Mouse (Mus musculus) E14TG2a.4 (cell line): Measurements from ENCODE around the gene Ftsj3.

Source experiments
- H3K27me3 ChIP-seq: 2 replicates; pipeline ENCODE4 v1.6.1; 2014; ENCODE audit warnings: low read length, control low read depth; ENCODE audit not compliant: insufficient read depth
- H3K36me3 ChIP-seq: 2 replicates; pipeline ENCODE4 v1.6.1; 2014; ENCODE audit warnings: low read length, control low read depth; ENCODE audit not compliant: insufficient read depth
- H3K4me1 ChIP-seq: replicated peaks from 2 replicates; pipeline ENCODE4 v1.6.1; 2014; ENCODE audit warnings: low read depth, low read length, control low read depth
- H3K4me3 ChIP-seq: replicated peaks from 2 replicates; pipeline ENCODE4 v1.5.1; 2014; ENCODE audit warnings: mild to moderate bottlenecking, low read length
- H3K9me3 ChIP-seq: 2 replicates; pipeline ENCODE4 v1.6.1; 2014; ENCODE audit warnings: low read length, control low read depth
- CTCF ChIP-seq: conservative IDR thresholded peaks from 2 replicates; pipeline ENCODE4 v1.5.1; 2014; ENCODE audit warnings: low read length
- NANOG ChIP-seq: IDR thresholded peaks from 2 replicates; pipeline ENCODE4 v1.6.1; 2014; ENCODE audit warnings: borderline replicate concordance, low read length, mixed read lengths
- POU5F1 ChIP-seq: IDR thresholded peaks from 2 replicates; pipeline ENCODE4 v1.6.1; 2014; ENCODE audit warnings: low read length, borderline replicate concordance

The Ftsj3 gene

GRCm38 (mm10) chr11:106284126-106284525 is 28.2 kb upstream of the Ftsj3 start:
- H3K9me3 ChIP-seq: no peaks in the 10 kb centered on the region
- TF ChIP-seq CTCF (no peak), POU5F1 (no peak), NANOG (no peak)
- H3K27me3 ChIP-seq: peaks cover 56% of the 10 kb centered on the region
- no peak overlapping the region for H3K4me3 ChIP-seq
- no peaks in the 10 kb centered on the region for H3K36me3 ChIP-seq
- H3K4me1 ChIP-seq: peaks cover 9% of the 10 kb centered on the region

- Histone ChIP-seq H3K36me3 (no peaks in the 10 kb centered on the region), H3K9me3 (no peaks in the 10 kb centered on the region), H3K4me3 (no peak overlapping the region), H3K4me1 (peaks cover 9% of the 10 kb centered on the region), H3K27me3 (peaks cover 61% of the 10 kb centered on the region)
- TF ChIP-seq NANOG (no peak), POU5F1 (no peak), CTCF (no peak)
Measured at GRCm38 (mm10) chr11:106283371-106283770, 27.5 kb upstream of the Ftsj3 start.

DNA sequence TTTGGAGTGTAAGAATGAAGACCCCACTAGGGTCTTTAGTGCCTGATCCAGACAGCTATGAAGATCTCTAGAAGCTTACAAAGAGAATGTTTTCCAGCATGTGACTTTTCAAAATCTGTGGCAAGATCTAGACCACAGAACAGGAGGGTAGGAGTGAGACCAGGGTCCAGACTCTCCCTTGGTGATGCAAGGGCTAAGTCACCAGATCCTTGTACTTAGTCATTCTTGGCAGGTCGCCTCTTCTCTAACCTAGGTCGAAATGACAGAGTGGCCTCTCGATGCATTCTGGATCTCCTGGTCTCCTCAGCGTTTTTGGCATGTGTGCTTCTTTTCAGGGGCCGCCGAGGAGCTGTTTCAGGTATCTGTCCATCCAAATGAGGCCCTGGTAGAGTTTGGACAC is 26.6 kb upstream of the Ftsj3 start:
- H3K9me3 ChIP-seq: no peaks in the 10 kb centered on the region
- H3K4me3 ChIP-seq: no peak overlapping the region
- peaks cover 65% of the 10 kb centered on the region for H3K27me3 ChIP-seq
- H3K36me3 ChIP-seq: no peaks in the 10 kb centered on the region
- no peak for TF ChIP-seq POU5F1
- no peak for TF ChIP-seq CTCF
- TF ChIP-seq NANOG: no peak
- H3K4me1 ChIP-seq: peaks cover 9% of the 10 kb centered on the region

- Histone ChIP-seq H3K27me3 (peaks cover 33% of the 10 kb centered on the region), H3K36me3 (no peaks in the 10 kb centered on the region), H3K4me1 (peaks cover 38% of the 10 kb centered on the region), H3K9me3 (no peaks in the 10 kb centered on the region), H3K4me3 (no peak within 1 kb of the TSS)
- TF ChIP-seq NANOG (no peak), CTCF (peak; percentile 34), POU5F1 (no peak)
Measured at GRCm38 (mm10) chr11:106276454-106276853, 20.6 kb upstream of the Ftsj3 start, which contains the start of gene Tcam1. Gene Tcam1, plus strand, starts transcription at chr11:106276672.

DNA sequence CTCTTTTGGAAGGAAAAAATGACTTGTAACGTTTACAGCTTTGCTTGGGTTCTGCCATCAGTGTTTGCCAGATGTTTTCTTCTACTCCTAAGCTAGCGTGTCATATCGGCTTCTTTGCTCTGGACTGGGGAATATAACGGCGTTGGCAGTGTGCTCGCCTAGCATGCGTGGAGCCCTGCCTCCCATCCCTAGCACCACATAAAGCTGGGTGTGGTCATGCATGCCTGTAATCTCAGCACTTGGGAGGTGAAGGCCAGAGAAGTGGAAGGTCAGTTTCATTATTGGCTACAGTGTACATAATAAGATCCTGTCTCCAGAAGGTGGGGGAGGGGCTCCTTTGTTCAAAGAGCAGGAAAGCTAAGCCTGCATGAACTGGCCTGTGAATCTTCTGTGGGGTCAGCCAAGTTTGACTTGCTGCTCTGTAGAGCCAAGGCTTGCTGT is 19.1 kb upstream of the Ftsj3 start:
- Histone ChIP-seq H3K4me3 (no peak overlapping the region), H3K27me3 (peaks cover 33% of the 10 kb centered on the region), H3K4me1 (peaks cover 52% of the 10 kb centered on the region), H3K9me3 (no peaks in the 10 kb centered on the region), H3K36me3 (peaks cover 7% of the 10 kb centered on the region)
- TF ChIP-seq CTCF (no peak), NANOG (no peak), POU5F1 (no peak)

DNA sequence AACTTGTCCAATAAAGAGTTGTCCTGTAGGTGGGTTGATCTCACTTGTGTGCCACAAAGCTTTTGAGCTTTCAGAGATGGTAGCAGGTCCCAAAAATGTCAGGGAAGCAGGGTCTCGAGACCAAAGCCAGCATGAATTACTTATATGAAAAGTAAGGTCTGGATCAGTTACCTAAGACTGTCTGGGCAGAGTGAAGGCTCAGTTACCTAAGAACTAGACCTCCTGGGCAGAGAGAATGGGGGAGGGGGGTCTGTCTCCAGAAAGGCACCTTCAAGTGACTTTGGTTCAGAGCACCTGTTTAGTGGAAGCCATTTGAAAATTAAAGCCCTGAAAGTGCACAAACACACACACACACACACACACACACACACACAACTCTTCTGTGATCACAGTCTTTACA is 18.5 kb upstream of the Ftsj3 start:
- no peaks in the 10 kb centered on the region for H3K9me3 ChIP-seq
- peaks cover 57% of the 10 kb centered on the region for H3K4me1 ChIP-seq
- peaks cover 8% of the 10 kb centered on the region for H3K36me3 ChIP-seq
- peak overlapping the region; percentile 74 for H3K4me3 ChIP-seq
- TF ChIP-seq CTCF (no peak), POU5F1 (no peak), NANOG (no peak)
- peaks cover 33% of the 10 kb centered on the region for H3K27me3 ChIP-seq

- TF ChIP-seq POU5F1 (no peak), NANOG (no peak), CTCF (no peak)
- no peaks in the 10 kb centered on the region for H3K9me3 ChIP-seq
- peaks cover 8% of the 10 kb centered on the region for H3K36me3 ChIP-seq
- H3K27me3 ChIP-seq: peaks cover 32% of the 10 kb centered on the region
- H3K4me1 ChIP-seq: peaks cover 62% of the 10 kb centered on the region
- H3K4me3 ChIP-seq: peak overlapping the region; percentile 74
Measured at GRCm38 (mm10) chr11:106273811-106274210, 17.9 kb upstream of the Ftsj3 start.

- H3K27me3 ChIP-seq: peaks cover 27% of the 10 kb centered on the region
- no peaks in the 10 kb centered on the region for H3K9me3 ChIP-seq
- TF ChIP-seq NANOG: no peak
- no peak for TF ChIP-seq CTCF
- TF ChIP-seq POU5F1: no peak
- peaks cover 68% of the 10 kb centered on the region for H3K4me1 ChIP-seq
- peak overlapping the region; percentile 74 for H3K4me3 ChIP-seq
- H3K36me3 ChIP-seq: peaks cover 10% of the 10 kb centered on the region
Measured at GRCm38 (mm10) chr11:106273311-106273684, 17.4 kb upstream of the Ftsj3 start.
